Mouse (Mus musculus) spleen, adult 2 months (tissue): ENCODE results near the gene Rps3.

Source experiments
- CTCF ChIP-seq: fragments of 200-500 bp; IDR thresholded peaks from 2 replicates; pipeline ENCODE4 v1.5.1; 2011; ENCODE audit warnings: mild to moderate bottlenecking, inconsistent platforms; ENCODE audit not compliant: insufficient read depth, insufficient read length, insufficient replicate concordance; ENCODE audit errors: extremely low read depth
- POLR2A ChIP-seq: fragments of 200-500 bp; IDR thresholded peaks from 2 replicates; pipeline ENCODE4 v1.6.1; 2011; ENCODE audit warnings: low read depth, low read length, inconsistent platforms

DNA sequence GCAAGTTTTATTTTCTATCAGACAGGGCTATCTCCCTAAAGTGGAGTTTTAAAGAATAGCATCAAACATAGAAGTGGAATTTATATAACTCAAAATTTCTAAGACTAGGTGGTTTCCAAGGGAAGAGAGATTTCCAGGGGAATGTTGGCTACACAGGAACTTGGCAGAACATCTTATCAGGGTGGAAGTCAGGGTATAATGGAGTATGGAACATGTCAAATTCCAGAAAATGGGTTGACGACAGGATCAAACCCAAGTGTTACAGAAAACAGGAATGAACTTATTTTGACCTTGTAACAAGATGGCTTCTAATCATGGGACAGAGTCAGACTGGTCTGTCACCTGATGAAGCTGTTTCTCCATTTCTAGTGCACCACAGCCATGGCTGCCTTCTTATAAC, 1.1 kb upstream of the Rps3 start:
- TF ChIP-seq POLR2A = no peak
- TF ChIP-seq CTCF = no peak
